Mouse (Mus musculus) G1E-ER4 (cell line): ENCODE results near the gene Gimap5. TPM values are rescaled to one million over a fixed set of nuclear protein-coding genes. Genes with fewer than 3 reads are reported as not detected.

Experiments used
- GATA1 ChIP-seq: IDR thresholded peaks from one replicate; pipeline ENCODE4 v1.8.0; 2012; ENCODE audit warnings: low read length, inconsistent platforms
- polyA plus RNA-seq: library from polyadenylated mRNA; stranded (reverse); fragments of >175 nt; gene quantifications from 2 replicates; pipeline ENCODE4 v1.2.3, GENCODE M21; 2012

Gene Gimap5
- polyA plus RNA-seq, 1 experiment = not detected

- TF ChIP-seq GATA1 = no peak
These were observed 13.1 kb upstream of the Gimap5 start for GRCm38 (mm10) chr6:48732864-48733304.

- no peak for TF ChIP-seq GATA1
These were observed 12.3 kb upstream of the Gimap5 start for GRCm38 (mm10) chr6:48733660-48734059.

DNA sequence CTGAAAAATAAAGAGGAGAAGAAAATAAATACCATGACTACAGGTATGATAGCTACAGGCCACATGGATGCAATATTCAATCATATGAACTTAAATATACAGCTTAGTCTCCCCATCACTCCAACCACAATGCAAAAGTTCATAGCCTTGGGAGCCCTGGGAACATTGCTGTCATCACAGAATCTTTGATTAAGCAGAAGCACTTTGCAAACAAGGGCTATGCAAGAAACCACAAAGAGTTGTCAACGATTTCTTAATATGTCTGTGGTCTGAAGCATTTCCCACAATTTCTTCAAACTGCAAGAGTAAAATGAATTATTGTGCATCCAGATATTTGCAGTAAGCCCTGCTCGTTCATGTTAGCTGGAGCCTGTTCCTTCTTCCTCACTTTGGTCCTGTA is 8.9 kb upstream of the Gimap5 start:
- TF ChIP-seq GATA1 = no peak

- no peak for TF ChIP-seq GATA1
These were observed 8.3 kb upstream of the Gimap5 start for GRCm38 (mm10) chr6:48737688-48738087.

DNA sequence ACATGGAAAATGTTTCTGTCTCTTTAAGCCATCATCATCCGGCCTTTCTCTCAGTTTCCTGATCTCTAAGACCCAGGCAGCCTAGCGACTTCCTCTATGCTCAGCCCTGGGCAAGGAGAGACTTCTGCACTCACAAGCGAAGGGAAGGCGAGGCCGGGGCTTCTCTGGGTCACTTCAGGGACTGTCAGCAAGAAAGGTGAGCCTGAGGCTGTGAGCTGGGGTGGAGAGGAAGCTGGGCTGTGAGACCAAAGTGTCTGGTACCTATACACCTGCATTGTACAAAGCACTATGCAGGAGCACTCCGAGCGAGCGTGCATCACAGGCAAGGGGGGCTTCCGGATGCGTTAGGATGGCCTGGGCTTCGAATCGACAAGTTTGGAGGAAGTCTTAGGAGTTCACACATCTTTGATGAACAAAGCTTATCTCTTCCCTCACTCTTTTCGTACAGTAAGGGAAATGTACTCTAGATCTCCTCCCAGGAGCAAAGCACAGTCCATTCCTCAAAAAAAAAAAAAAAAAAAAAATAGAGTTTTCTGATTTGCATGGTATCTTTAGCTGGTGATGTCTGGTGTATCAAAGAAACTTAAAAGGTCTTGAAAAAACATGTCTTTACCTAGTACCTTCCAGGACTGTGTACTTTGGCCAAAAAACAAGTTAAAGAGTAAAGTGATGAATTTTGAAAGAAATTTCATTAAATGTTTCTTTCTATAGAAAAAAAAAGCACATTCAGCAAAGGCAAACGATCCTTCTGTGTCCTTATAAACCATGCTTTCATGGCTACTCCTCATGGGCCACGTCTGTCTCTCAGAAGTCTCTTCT is 6.8 kb upstream of the Gimap5 start, which contains the start of gene Gimap1:
Gimap1 (plus strand) TSS at position 94 of the 819 bp plus-strand sequence.
- TF ChIP-seq GATA1 = no peak

DNA sequence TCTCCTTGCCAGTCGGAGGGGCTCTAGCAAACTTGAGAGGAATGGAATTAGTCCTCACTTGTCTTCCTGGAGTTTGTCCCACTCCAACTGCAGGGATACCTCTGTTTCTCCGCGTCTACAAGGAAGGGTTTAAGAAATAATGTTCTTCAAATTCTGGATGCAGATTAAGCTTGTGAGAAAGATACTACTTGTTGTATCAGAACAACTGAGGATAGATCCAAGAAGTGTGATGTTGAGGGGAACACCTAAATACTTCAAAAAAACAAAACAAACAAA is 6.3 kb upstream of the Gimap5 start:
- no peak for TF ChIP-seq GATA1

- no peak for TF ChIP-seq GATA1
These were observed 5.4 kb upstream of the Gimap5 start for GRCm38 (mm10) chr6:48740501-48741169.

GRCm38 (mm10) chr6:48741273-48741672 is 4.7 kb upstream of the Gimap5 start:
- no peak for TF ChIP-seq GATA1

- TF ChIP-seq GATA1 = no peak
These were observed 4.2 kb upstream of the Gimap5 start for GRCm38 (mm10) chr6:48741711-48742206.

GRCm38 (mm10) chr6:48742422-48743351 is 3.3 kb upstream of the Gimap5 start:
- no peak for TF ChIP-seq GATA1

DNA sequence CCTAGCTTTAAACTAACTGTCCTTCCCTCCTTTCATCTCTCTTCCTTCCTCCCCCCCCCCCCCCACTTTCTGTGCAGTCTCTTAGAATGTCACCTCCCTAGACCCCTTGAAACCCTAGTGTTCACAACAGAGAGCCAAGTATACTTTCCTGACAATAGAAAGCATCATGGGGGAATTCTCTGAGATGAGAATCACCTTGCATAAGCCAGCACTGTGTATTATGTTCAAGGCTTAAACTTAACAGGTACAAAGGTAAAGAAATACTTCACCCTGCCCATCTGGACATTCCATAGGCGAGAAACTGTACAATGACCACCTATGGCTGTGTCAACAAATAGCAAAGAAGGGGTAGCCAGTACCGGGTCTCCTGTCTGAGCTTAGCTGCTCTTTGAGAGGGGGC is 507 bp upstream of the Gimap5 start:
- TF ChIP-seq GATA1 = no peak

DNA sequence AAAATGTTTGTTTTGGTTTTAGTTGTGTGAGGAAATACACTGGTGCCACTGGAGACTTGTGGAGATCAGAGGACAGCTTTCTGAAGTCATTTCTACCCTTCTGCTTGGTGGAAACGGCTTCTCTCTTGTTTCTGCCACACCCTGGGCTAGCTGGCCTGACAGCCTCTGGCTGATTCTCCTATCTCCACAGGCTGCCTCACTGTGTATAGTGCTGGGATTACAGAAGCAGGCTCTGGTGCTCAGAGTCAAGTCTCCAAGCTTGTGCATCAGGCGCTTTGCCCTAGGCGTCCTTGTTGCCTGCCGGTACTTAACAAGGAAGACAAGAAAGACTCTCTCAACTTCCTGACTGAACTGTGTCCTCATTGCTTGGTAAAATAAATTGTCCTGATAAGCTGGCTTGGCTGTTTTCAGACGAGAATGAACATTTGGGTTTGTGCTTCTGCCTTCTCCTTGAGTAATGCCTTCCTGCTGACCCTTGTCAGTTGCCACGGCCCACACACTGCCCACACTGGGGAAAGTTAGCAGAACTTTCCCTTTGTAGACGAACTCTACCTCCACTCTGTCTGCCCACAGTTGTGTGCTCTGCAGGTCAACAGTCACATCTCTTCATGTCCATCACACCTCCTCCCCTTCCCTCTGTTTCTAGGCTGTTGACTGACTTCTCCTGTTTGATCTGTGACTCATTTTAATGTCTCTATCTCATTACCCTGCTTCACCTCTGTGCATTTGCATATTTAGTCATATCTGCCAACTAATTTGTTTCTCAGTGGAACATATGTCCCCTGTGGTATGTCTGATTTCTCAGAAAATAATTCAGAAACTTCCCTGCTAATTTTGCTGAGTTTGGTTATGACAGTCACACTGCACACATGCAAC is 1.3 kb downstream of the Gimap5 start:
- TF ChIP-seq GATA1 = no peak

DNA sequence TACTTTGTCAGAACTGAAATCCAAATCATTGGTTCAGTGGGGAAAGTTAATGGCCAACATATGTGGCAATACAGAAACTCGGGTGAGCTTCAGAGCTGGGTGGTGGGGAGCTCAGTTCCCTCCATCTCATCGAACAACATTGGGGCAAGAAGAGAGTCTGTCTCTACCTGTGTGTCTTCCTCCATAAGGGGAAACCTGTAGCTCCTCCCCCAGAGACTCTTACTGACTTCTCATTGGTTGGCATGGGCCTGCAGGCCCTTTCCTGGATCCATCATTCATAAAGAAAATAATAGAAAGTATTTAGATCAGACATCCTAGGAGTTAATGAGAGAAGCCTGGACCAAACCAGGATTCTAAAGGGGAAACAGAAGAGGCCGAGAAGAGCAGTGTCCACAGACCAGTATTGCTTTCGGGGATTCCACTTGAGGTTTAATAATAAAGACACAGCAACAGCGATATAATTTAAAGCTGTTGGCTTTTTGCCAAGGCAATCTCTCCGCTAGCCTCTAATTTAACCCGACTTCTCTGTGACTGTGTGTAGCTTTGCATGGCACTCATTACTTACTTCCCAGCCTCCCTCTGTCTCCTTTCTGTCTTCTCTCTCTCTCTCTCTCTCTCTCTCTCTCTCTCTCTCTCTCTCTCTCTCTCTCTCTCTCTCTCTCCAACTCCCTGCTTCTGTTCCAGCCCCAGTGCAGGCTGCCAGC is 17.7 kb downstream of the Gimap5 start:
- no peak for TF ChIP-seq GATA1

DNA sequence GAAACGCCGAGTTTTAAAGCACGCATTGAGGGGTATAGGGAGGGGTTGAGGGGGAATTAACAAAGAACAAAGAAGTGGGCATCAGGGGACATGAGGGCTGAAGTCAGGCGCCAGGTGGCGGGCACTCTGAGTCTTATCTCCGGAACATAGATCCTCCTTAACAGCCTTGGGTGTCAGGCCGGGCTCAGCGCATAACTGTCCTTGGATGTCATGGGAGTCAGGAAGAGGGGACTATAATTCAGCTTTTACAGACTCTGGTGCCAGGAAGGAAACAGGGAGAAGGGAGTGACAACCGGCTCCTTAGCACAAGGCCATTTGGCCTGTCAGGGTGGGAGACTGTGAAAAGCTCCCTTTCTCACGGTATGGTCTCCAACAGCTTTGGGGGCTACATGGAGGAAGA is 18.5 kb downstream of the Gimap5 start:
- TF ChIP-seq GATA1 = no peak
